Mouse (Mus musculus): ENCODE data around the gene Skiv2l.
"Not testable (repeated sequence)": the region's sequence is repeated elsewhere in the genome, so short reads cannot be mapped to it uniquely, and the experiment has no call there.

The Skiv2l gene

GRCm38 (mm10) chr17:34865981-34866380, 16.0 kb upstream of the Skiv2l start:
- DNase-seq = no peak

GRCm38 (mm10) chr17:34862416-34863081, 12.5 kb upstream of the Skiv2l start, which contains the start of gene Cfb:
Gene Cfb (minus strand): TSS chr17:34862518.
- DNase-seq = no peak

- no peak for DNase-seq
Measured at GRCm38 (mm10) chr17:34861704-34862415, 11.8 kb upstream of the Skiv2l start.

- DNase-seq = no peak
Measured at GRCm38 (mm10) chr17:34860514-34860913, 10.5 kb upstream of the Skiv2l start.

GRCm38 (mm10) chr17:34858670-34859069, 8.7 kb upstream of the Skiv2l start:
- no peak for DNase-seq

GRCm38 (mm10) chr17:34855825-34856224, 5.8 kb upstream of the Skiv2l start:
- DNase-seq = peak; percentile 61

GRCm38 (mm10) chr17:34854761-34855160, 4.8 kb upstream of the Skiv2l start:
- DNase-seq = no peak

GRCm38 (mm10) chr17:34853511-34853910, 3.5 kb upstream of the Skiv2l start:
- DNase-seq = no peak

- no peak for DNase-seq
Measured at GRCm38 (mm10) chr17:34850517-34851125, 611 bp upstream of the Skiv2l start.

GRCm38 (mm10) chr17:34847615-34848014, 2.4 kb downstream of the Skiv2l start:
- DNase-seq = no peak

GRCm38 (mm10) chr17:34847192-34847591, 2.8 kb downstream of the Skiv2l start:
- no peak for DNase-seq

GRCm38 (mm10) chr17:34844884-34845283, 5.1 kb downstream of the Skiv2l start:
- no peak for DNase-seq

- DNase-seq = no peak
Measured at GRCm38 (mm10) chr17:34840736-34841307, 9.2 kb downstream of the Skiv2l start.

GRCm38 (mm10) chr17:34838785-34839184, 11.2 kb downstream of the Skiv2l start:
- no peak for DNase-seq

- no peak for DNase-seq
Measured at GRCm38 (mm10) chr17:34837464-34838324, 12.3 kb downstream of the Skiv2l start.

- peak; percentile 98 for DNase-seq
Measured at GRCm38 (mm10) chr17:34836856-34837221, 13.2 kb downstream of the Skiv2l start, which contains the start of the genes Stk19 and Dxo. Gene Stk19 (minus strand): TSS chr17:34836945. Gene Dxo (plus strand): TSS chr17:34837019.

- DNase-seq = no peak
Measured at GRCm38 (mm10) chr17:34836155-34836855, 13.7 kb downstream of the Skiv2l start.

- DNase-seq = not testable (repeated sequence)
Measured at GRCm38 (mm10) chr17:34830776-34831175, 19.2 kb downstream of the Skiv2l start.

- no peak for DNase-seq
Measured at GRCm38 (mm10) chr17:34814818-34815370, 35.1 kb downstream of the Skiv2l start.

- peak; percentile 30 for DNase-seq
Measured at GRCm38 (mm10) chr17:34813747-34814146, 36.3 kb downstream of the Skiv2l start.

GRCm38 (mm10) chr17:34811275-34811674, 38.7 kb downstream of the Skiv2l start:
- DNase-seq = no peak

Data from retina, postnatal 1 day (tissue).